Mouse (Mus musculus): ENCODE measurements around the gene Spib. TPM values are rescaled to one million over a fixed set of nuclear protein-coding genes. Genes with fewer than 3 reads are reported as not detected.

The Spib gene
- polyA plus RNA-seq, 1 experiment: 0.08 TPM

GRCm38 (mm10) chr7:44538756-44539624 lies 7.1 kb upstream of the Spib start:
- Histone ChIP-seq H3K4me1 (ENCODE audit: control insufficient read depth) (no peaks in the 10 kb centered on the region), H3K9me3 (ENCODE audit: control insufficient read depth, low read length) (peaks cover 2% of the 10 kb centered on the region; the same call in 1 of the 2 replicates), H3K27me3 (ENCODE audit: control insufficient read depth) (no peaks in the 10 kb centered on the region), H3K36me3 (ENCODE audit: control insufficient read depth) (peaks cover 100% of the 10 kb centered on the region), H3K4me3 (replicated peaks) (no peak overlapping the region)
- TF ChIP-seq GATA1 (IDR thresholded peaks at IDR 0.05; ENCODE audit: low read length) (no peak), TAL1 (IDR thresholded peaks at IDR 0.05; ENCODE audit: low read length) (no peak)

GRCm38 (mm10) chr7:44537496-44537895 lies 5.6 kb upstream of the Spib start:
- Histone ChIP-seq H3K9me3 (ENCODE audit: control insufficient read depth, low read length) (peaks cover 2% of the 10 kb centered on the region; the same call in 1 of the 2 replicates), H3K36me3 (ENCODE audit: control insufficient read depth) (peaks cover 100% of the 10 kb centered on the region), H3K4me3 (replicated peaks) (no peak overlapping the region), H3K4me1 (ENCODE audit: control insufficient read depth) (peaks cover 12% of the 10 kb centered on the region), H3K27me3 (ENCODE audit: control insufficient read depth) (no peaks in the 10 kb centered on the region)
- TF ChIP-seq GATA1 (IDR thresholded peaks at IDR 0.05; ENCODE audit: low read length): no peak
- TF ChIP-seq TAL1 (IDR thresholded peaks at IDR 0.05; ENCODE audit: low read length): no peak

- H3K4me3 ChIP-seq (replicated peaks): no peak overlapping the region
- H3K4me1 ChIP-seq (ENCODE audit: control insufficient read depth): peaks cover 14% of the 10 kb centered on the region
- H3K36me3 ChIP-seq (ENCODE audit: control insufficient read depth): peaks cover 100% of the 10 kb centered on the region
- no peak for TF ChIP-seq TAL1 (IDR thresholded peaks at IDR 0.05; ENCODE audit: low read length)
- no peak for TF ChIP-seq GATA1 (IDR thresholded peaks at IDR 0.05; ENCODE audit: low read length)
- H3K27me3 ChIP-seq (ENCODE audit: control insufficient read depth): no peaks in the 10 kb centered on the region
- H3K9me3 ChIP-seq (ENCODE audit: control insufficient read depth, low read length): peaks cover 2% of the 10 kb centered on the region; the same call in 1 of the 2 replicates
Measured at GRCm38 (mm10) chr7:44537009-44537408, 5.1 kb upstream of the Spib start.

GRCm38 (mm10) chr7:44536590-44536968 lies 4.7 kb upstream of the Spib start:
- no peak overlapping the region for H3K4me3 ChIP-seq (replicated peaks)
- TF ChIP-seq TAL1 (IDR thresholded peaks at IDR 0.05; ENCODE audit: low read length) (no peak), GATA1 (IDR thresholded peaks at IDR 0.05; ENCODE audit: low read length) (no peak)
- H3K4me1 ChIP-seq (ENCODE audit: control insufficient read depth): peaks cover 14% of the 10 kb centered on the region
- H3K9me3 ChIP-seq (ENCODE audit: control insufficient read depth, low read length): peaks cover 2% of the 10 kb centered on the region; the same call in 1 of the 2 replicates
- no peaks in the 10 kb centered on the region for H3K27me3 ChIP-seq (ENCODE audit: control insufficient read depth)
- peaks cover 99% of the 10 kb centered on the region for H3K36me3 ChIP-seq (ENCODE audit: control insufficient read depth)

- no peak overlapping the region for H3K4me3 ChIP-seq (replicated peaks)
- TF ChIP-seq GATA1 (IDR thresholded peaks at IDR 0.05; ENCODE audit: low read length) (no peak), TAL1 (IDR thresholded peaks at IDR 0.05; ENCODE audit: low read length) (no peak)
- H3K36me3 ChIP-seq (ENCODE audit: control insufficient read depth): peaks cover 92% of the 10 kb centered on the region
- H3K4me1 ChIP-seq (ENCODE audit: control insufficient read depth): peaks cover 14% of the 10 kb centered on the region
- no peaks in the 10 kb centered on the region for H3K27me3 ChIP-seq (ENCODE audit: control insufficient read depth)
- H3K9me3 ChIP-seq (ENCODE audit: control insufficient read depth, low read length): no peaks in the 10 kb centered on the region; the same call in 1 of the 2 replicates
Measured at GRCm38 (mm10) chr7:44535657-44536589, 4.1 kb upstream of the Spib start.

- H3K27me3 ChIP-seq (ENCODE audit: control insufficient read depth): no peaks in the 10 kb centered on the region
- H3K36me3 ChIP-seq (ENCODE audit: control insufficient read depth): peaks cover 82% of the 10 kb centered on the region
- TF ChIP-seq TAL1 (IDR thresholded peaks at IDR 0.05; ENCODE audit: low read length): no peak
- TF ChIP-seq GATA1 (IDR thresholded peaks at IDR 0.05; ENCODE audit: low read length): no peak
- H3K4me3 ChIP-seq (replicated peaks): no peak overlapping the region
- peaks cover 14% of the 10 kb centered on the region for H3K4me1 ChIP-seq (ENCODE audit: control insufficient read depth)
- no peaks in the 10 kb centered on the region for H3K9me3 ChIP-seq (ENCODE audit: control insufficient read depth, low read length)
Measured at GRCm38 (mm10) chr7:44534656-44535441, 3.0 kb upstream of the Spib start.

GRCm38 (mm10) chr7:44534242-44534641 lies 2.4 kb upstream of the Spib start:
- no peak for TF ChIP-seq TAL1 (IDR thresholded peaks at IDR 0.05; ENCODE audit: low read length)
- no peak for TF ChIP-seq GATA1 (IDR thresholded peaks at IDR 0.05; ENCODE audit: low read length)
- no peaks in the 10 kb centered on the region for H3K27me3 ChIP-seq (ENCODE audit: control insufficient read depth)
- peaks cover 75% of the 10 kb centered on the region for H3K36me3 ChIP-seq (ENCODE audit: control insufficient read depth)
- peaks cover 14% of the 10 kb centered on the region for H3K4me1 ChIP-seq (ENCODE audit: control insufficient read depth)
- no peak overlapping the region for H3K4me3 ChIP-seq (replicated peaks)
- H3K9me3 ChIP-seq (ENCODE audit: control insufficient read depth, low read length): no peaks in the 10 kb centered on the region

GRCm38 (mm10) chr7:44533746-44534045 lies 1.8 kb upstream of the Spib start:
- Histone ChIP-seq H3K4me1 (ENCODE audit: control insufficient read depth) (peaks cover 16% of the 10 kb centered on the region), H3K27me3 (ENCODE audit: control insufficient read depth) (peaks cover 3% of the 10 kb centered on the region), H3K36me3 (ENCODE audit: control insufficient read depth) (peaks cover 70% of the 10 kb centered on the region), H3K4me3 (replicated peaks) (no peak overlapping the region), H3K9me3 (ENCODE audit: control insufficient read depth, low read length) (no peaks in the 10 kb centered on the region)
- no peak for TF ChIP-seq GATA1 (IDR thresholded peaks at IDR 0.05; ENCODE audit: low read length)
- no peak for TF ChIP-seq TAL1 (IDR thresholded peaks at IDR 0.05; ENCODE audit: low read length)
